Mouse (Mus musculus): ENCODE measurements around the gene Cds2.

- TF ChIP-seq MAFK (IDR thresholded peaks at IDR 0.05; ENCODE audit: insufficient read depth, low read depth, low read length): no peak
- TF ChIP-seq HCFC1 (IDR thresholded peaks at IDR 0.05; ENCODE audit: borderline replicate concordance, insufficient read depth, low read length): no peak
Observed at GRCm38 (mm10) chr2:132263421-132264265, 695 bp downstream of the Cds2 start.

Data from ES-E14 (cell line).